ENCODE assay signal across 24 mouse cellular contexts in genomic region chr4:118464956-118465355, GRCm38 (mm10). TPM values are rescaled to one million over a fixed set of nuclear protein-coding genes. Genes with fewer than 3 reads are reported as not detected.
A peak's percentile ranks its signal among the peaks of the same experiment; 100 is the strongest.
DNase-seq lines count a peak whose midpoint lies in the region.
"Had no signal": no experiment of that assay in that cellular context is flagged by ENCODE, and none has a peak within 500 bp of the region (broad histone marks: within the 10 kb centered on the region; RNA-seq: fewer than 3 reads in every experiment).

No protein-coding gene starts in this region.

- H3K9me3 ChIP-seq in heart, embryonic 10.5 days: no peaks in the 10 kb centered on the region
- no peaks in the 10 kb centered on the region for H3K9me3 ChIP-seq in limb, embryonic 10.5 days (replicated peaks)
- H3K9me3 ChIP-seq: embryonic facial prominence, embryonic 12.5 days; forebrain, embryonic 10.5 days; forebrain, embryonic 15.5 days; limb, embryonic 15.5 days had no signal

- no peaks in the 10 kb centered on the region for H3K27me3 ChIP-seq in heart, embryonic 10.5 days (ENCODE audit: insufficient read depth, poor library complexity, severe bottlenecking)
- no peaks in the 10 kb centered on the region for H3K27me3 ChIP-seq in limb, embryonic 10.5 days (ENCODE audit: low read depth, poor library complexity, severe bottlenecking)
- H3K27me3 ChIP-seq: embryonic facial prominence, embryonic 12.5 days; forebrain, embryonic 15.5 days; limb, embryonic 15.5 days; Patski had no signal

- H3K4me1 ChIP-seq in heart, embryonic 10.5 days: peaks cover 12% of the 10 kb centered on the region
- H3K4me1 ChIP-seq in limb, embryonic 10.5 days: peaks cover 17% of the 10 kb centered on the region
- H3K4me1 ChIP-seq: forebrain, embryonic 15.5 days had no signal

- WGBS in heart, embryonic 10.5 days: 81% methylated on average over 3 of the region's 3 CpGs
- WGBS in limb, embryonic 10.5 days: 91% methylated on average over 3 of the region's 3 CpGs

- DNase-seq in heart, embryonic 10.5 days (ENCODE audit: low spot score): no peak
- no peak for DNase-seq in heart, postnatal 10 days
- DNase-seq in layer of hippocampus, adult 9-11 months: peak; percentile 33
- no peak for DNase-seq in layer of hippocampus, postnatal 14 days (ENCODE audit: low spot score in 2 of 2)
- DNase-seq in right cerebral cortex, adult 18-20 months: peak; percentile 41
- DNase-seq in right cerebral cortex, postnatal 14 days: no peak
- no peak for DNase-seq in limb, embryonic 10.5 days (ENCODE audit: low spot score)
- DNase-seq in lung, postnatal 25 days (ENCODE audit: low spot score): no peak
- DNase-seq: cerebellum, adult 11-12 months; cerebellum, adult 9-11 months; gastrocnemius, postnatal 14 days; left cerebral cortex, postnatal 4 days; lung, postnatal 4 days; midbrain, embryonic 14.5 days; spleen, adult 18-20 months; thymus, postnatal 14 days had no signal

- peak overlapping the region; percentile 42; the same call in 1 of the 2 replicates for H3K27ac ChIP-seq in heart, embryonic 10.5 days
- peak overlapping the region; percentile 78 for H3K27ac ChIP-seq in limb, embryonic 10.5 days
- H3K27ac ChIP-seq: embryonic facial prominence, embryonic 12.5 days; forebrain, embryonic 15.5 days; limb, embryonic 15.5 days had no signal

- no peak overlapping the region for H3K4me3 ChIP-seq in heart, embryonic 10.5 days
- no peak overlapping the region for H3K4me3 ChIP-seq in limb, embryonic 10.5 days
- H3K4me3 ChIP-seq: embryonic facial prominence, embryonic 12.5 days; forebrain, embryonic 10.5 days; forebrain, embryonic 15.5 days; limb, embryonic 15.5 days had no signal

- intact Hi-C loops in heart, postnatal 10 days (cut with DNase I): no loop called here

- H3K36me3 ChIP-seq in heart, embryonic 10.5 days: no peaks in the 10 kb centered on the region
- H3K36me3 ChIP-seq in limb, embryonic 10.5 days: no peaks in the 10 kb centered on the region
- H3K36me3 ChIP-seq: embryonic facial prominence, embryonic 12.5 days; forebrain, embryonic 10.5 days; forebrain, embryonic 15.5 days; limb, embryonic 15.5 days had no signal

RNA-seq across cellular contexts. Expression of gene Mpl, which starts 7.6 kb away (rescaled TPM):
- polyA plus RNA-seq in heart, embryonic 10.5 days (2016; fragmentation: Nextera tagmentation; extraction: Ambion mirVana): 3.9 and 5.5 TPM in 2 replicates
- under 1 TPM; 0.12 to 0.34 TPM for total RNA-seq in heart, postnatal 10 days (2021)
- under 1 TPM in 1 of 2 experiments, not detected in 1; 0.33 TPM for total RNA-seq in layer of hippocampus, postnatal 14 days (2021)
- 0.74 and 1.2 TPM in 2 replicates for polyA plus RNA-seq in limb, embryonic 10.5 days (2016; fragmentation: Nextera tagmentation; extraction: Ambion mirVana)
- total RNA-seq: gastrocnemius, postnatal 14 days; left cerebral cortex, postnatal 4 days; monocyte, adult 5-6 weeks had no signal
- polyA plus RNA-seq: midbrain, embryonic 14.5 days; neural tube, embryonic 14.5 days; Patski had no signal

RNA-seq across cellular contexts. Expression of gene Tie1, which starts 24.9 kb away (rescaled TPM):
- 36.5 and 54.4 TPM in 2 replicates for polyA plus RNA-seq in heart, embryonic 10.5 days (2016; fragmentation: Nextera tagmentation; extraction: Ambion mirVana)
- 100 to 1,000 TPM; 114 to 120 TPM for total RNA-seq in heart, postnatal 10 days (2021)
- 10 to 100 TPM; 10.9 to 13.3 TPM for total RNA-seq in layer of hippocampus, postnatal 14 days (2021)
- 16.8 and 19.4 TPM in 2 replicates for polyA plus RNA-seq in limb, embryonic 10.5 days (2016; fragmentation: Nextera tagmentation; extraction: Ambion mirVana)
- total RNA-seq: MEL; monocyte, adult 5-6 weeks had no signal
- polyA plus RNA-seq: Patski had no signal

RNA-seq across cellular contexts. Expression of gene Cdc20, which starts 27.8 kb away (rescaled TPM):
- polyA plus RNA-seq in heart, embryonic 10.5 days (2016; fragmentation: Nextera tagmentation; extraction: Ambion mirVana): 221 and 270 TPM in 2 replicates
- total RNA-seq in heart, postnatal 10 days (2021): 10 to 100 TPM; 24.9 to 25.3 TPM
- 1 to 10 TPM; 2.1 to 3.4 TPM for total RNA-seq in layer of hippocampus, postnatal 14 days (2021)
- 431 and 433 TPM in 2 replicates for polyA plus RNA-seq in limb, embryonic 10.5 days (2016; fragmentation: Nextera tagmentation; extraction: Ambion mirVana)

RNA-seq across cellular contexts. Expression of gene Elovl1, which starts 37.1 kb away (rescaled TPM):
- polyA plus RNA-seq in heart, embryonic 10.5 days (2016; fragmentation: Nextera tagmentation; extraction: Ambion mirVana): 72.0 and 85.1 TPM in 2 replicates
- total RNA-seq in heart, postnatal 10 days (2021): 10 to 100 TPM; 37.5 to 37.7 TPM
- 10 to 100 TPM; 26.3 to 27.8 TPM for total RNA-seq in layer of hippocampus, postnatal 14 days (2021)
- 45.5 and 48.1 TPM in 2 replicates for polyA plus RNA-seq in limb, embryonic 10.5 days (2016; fragmentation: Nextera tagmentation; extraction: Ambion mirVana)

RNA-seq across cellular contexts. Expression of gene Med8, which starts 55.8 kb away (rescaled TPM):
- 102 and 124 TPM in 2 replicates for polyA plus RNA-seq in heart, embryonic 10.5 days (2016; fragmentation: Nextera tagmentation; extraction: Ambion mirVana)
- 10 to 100 TPM; 44.3 to 46.2 TPM for total RNA-seq in heart, postnatal 10 days (2021)
- total RNA-seq in layer of hippocampus, postnatal 14 days (2021): 10 to 100 TPM; 63.7 to 63.9 TPM
- polyA plus RNA-seq in limb, embryonic 10.5 days (2016; fragmentation: Nextera tagmentation; extraction: Ambion mirVana): 141 and 147 TPM in 2 replicates

Comparison
In these comparisons a context has a peak if more than half of its experiments do, and no peak if none do; other contexts are left out.
1. DNase-seq: peak in layer of hippocampus, adult 9-11 months (single experiment) and right cerebral cortex, adult 18-20 months (single experiment); none in heart, embryonic 10.5 days (single experiment), heart, postnatal 10 days (0 of 2), layer of hippocampus, postnatal 14 days (0 of 2), right cerebral cortex, postnatal 14 days (single experiment), limb, embryonic 10.5 days (single experiment) and lung, postnatal 25 days (single experiment).
2. RNA of gene Tie1, which starts 24.9 kb away (total RNA-seq): 114 to 120 TPM in heart, postnatal 10 days; 10.9 to 13.3 TPM in layer of hippocampus, postnatal 14 days; every median in the first group is over 4 times any median in the second.
3. RNA of gene Cdc20, which starts 27.8 kb away (total RNA-seq): 24.9 to 25.3 TPM in heart, postnatal 10 days; 2.1 to 3.4 TPM in layer of hippocampus, postnatal 14 days; every median in the first group is over 4 times any median in the second.